Mouse (Mus musculus) splenic B cell, adult 2 months (primary cell): ENCODE measurements at regions not wholly inside any gene's neighbourhood (a gene's known extent, or its start where the extent isn't known, plus 50 kb on each side); places are given as distances from the start of the nearest gene placed in this dataset.
A peak's percentile ranks its signal among the peaks of the same experiment; 100 is the strongest.
"Not testable (repeated sequence)": the region's sequence is repeated elsewhere in the genome, so short reads cannot be mapped to it uniquely, and the experiment has no call there.

Source experiments
- DNase-seq: peaks from one replicate; pipeline ENCODE4 v3.0.0-alpha.2; 2011; ENCODE audit warnings: low read depth, low spot score
- H3K27me3 ChIP-seq: 2 replicates; pipeline ENCODE4 v1.6.1; 2012; ENCODE audit warnings: mild to moderate bottlenecking, low read length, moderate library complexity, mixed read lengths; ENCODE audit not compliant: control insufficient read depth, poor library complexity, insufficient read depth, severe bottlenecking
- H3K36me3 ChIP-seq: 2 replicates; pipeline ENCODE4 v1.6.1; 2012; ENCODE audit warnings: mild to moderate bottlenecking, low read length, moderate library complexity, mixed read lengths; ENCODE audit not compliant: control insufficient read depth, poor library complexity, insufficient read depth, severe bottlenecking

GRCm38 (mm10) chr14:52769450-52769849 is 273.9 kb upstream of the Olfr1507 start:
- not testable (repeated sequence) for DNase-seq, H3K36me3 ChIP-seq, H3K27me3 ChIP-seq

- H3K27me3 ChIP-seq, DNase-seq, H3K36me3 ChIP-seq: not testable (repeated sequence)
Measured at GRCm38 (mm10) chr14:52752159-52752558, 256.6 kb upstream of the Olfr1507 start.

GRCm38 (mm10) chr14:52726680-52727079 is 231.1 kb upstream of the Olfr1507 start:
- H3K36me3 ChIP-seq, H3K27me3 ChIP-seq, DNase-seq: not testable (repeated sequence)

DNA sequence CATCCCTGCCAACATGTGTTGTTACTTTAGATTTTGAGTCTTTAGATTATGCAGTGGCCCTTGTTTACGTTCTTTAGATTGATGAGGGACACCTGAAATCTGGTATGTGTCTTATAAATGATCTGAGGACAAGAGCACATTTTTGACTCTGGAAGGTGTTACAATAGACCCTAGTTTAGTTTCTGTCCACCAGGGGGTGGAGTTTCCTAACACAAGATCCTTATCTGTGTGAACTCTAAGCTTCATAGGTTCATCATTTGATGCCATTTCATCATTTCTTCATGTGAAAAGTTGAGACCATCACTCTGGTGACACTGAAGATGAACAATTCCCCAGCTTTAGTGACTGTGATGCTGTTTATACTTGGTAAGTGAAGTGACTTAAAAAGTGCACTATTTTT is 229.4 kb upstream of the Olfr1507 start:
- not testable (repeated sequence) for H3K27me3 ChIP-seq, DNase-seq, H3K36me3 ChIP-seq

- no peak for DNase-seq
- H3K27me3 ChIP-seq, result no peaks in the 10 kb centered on the region
- H3K36me3 ChIP-seq, result no peaks in the 10 kb centered on the region
Measured at GRCm38 (mm10) chr14:52720640-52721039, 225.1 kb upstream of the Olfr1507 start.

DNA sequence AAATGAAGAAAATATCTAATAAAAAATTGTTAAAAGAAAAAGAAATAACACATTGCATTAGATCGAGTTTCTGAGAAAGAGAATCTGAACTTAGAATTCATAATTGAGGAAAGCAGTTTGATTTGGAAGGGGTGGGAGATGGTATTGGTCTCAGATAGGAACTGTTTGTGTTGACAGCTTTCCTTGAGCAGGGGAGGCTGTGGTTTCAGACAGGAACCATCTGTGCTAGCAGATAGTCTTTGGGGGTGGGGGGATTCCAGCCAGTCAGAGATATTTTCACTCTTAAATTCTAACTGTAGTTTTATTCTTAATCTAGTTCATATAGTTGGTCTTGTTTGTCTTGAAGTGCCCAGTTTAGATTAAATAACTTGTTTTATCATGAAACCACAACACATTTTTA is 205.3 kb upstream of the Olfr1507 start:
- not testable (repeated sequence) for H3K36me3 ChIP-seq, DNase-seq, H3K27me3 ChIP-seq

GRCm38 (mm10) chr14:52683636-52684035 is 188.1 kb upstream of the Olfr1507 start:
- H3K27me3 ChIP-seq, H3K36me3 ChIP-seq, DNase-seq: not testable (repeated sequence)

DNA sequence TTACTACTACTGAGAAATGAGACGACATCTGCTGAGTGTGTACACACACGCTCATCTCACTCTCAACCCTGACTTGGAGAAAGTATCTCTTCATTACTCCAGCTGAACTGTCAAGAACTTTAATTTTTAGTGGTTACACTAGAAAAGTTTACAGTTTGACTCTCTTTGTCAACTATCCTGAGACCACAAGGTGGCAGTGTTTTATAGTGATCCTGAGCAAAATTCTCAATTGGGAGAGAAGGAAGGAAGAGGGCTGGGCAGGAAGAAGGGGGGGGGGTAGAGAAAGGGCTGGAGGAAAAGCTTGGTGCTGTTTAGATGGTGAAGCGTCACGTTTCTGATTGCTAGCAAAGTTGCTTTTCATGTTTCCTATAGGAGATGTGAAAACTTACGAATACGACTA is 158.8 kb upstream of the Olfr1507 start:
- no peaks in the 10 kb centered on the region for H3K36me3 ChIP-seq
- H3K27me3 ChIP-seq, result no peaks in the 10 kb centered on the region
- no peak for DNase-seq

GRCm38 (mm10) chr14:52638179-52638578 is 142.6 kb upstream of the Olfr1507 start:
- no peaks in the 10 kb centered on the region for H3K27me3 ChIP-seq
- DNase-seq, result no peak

DNA sequence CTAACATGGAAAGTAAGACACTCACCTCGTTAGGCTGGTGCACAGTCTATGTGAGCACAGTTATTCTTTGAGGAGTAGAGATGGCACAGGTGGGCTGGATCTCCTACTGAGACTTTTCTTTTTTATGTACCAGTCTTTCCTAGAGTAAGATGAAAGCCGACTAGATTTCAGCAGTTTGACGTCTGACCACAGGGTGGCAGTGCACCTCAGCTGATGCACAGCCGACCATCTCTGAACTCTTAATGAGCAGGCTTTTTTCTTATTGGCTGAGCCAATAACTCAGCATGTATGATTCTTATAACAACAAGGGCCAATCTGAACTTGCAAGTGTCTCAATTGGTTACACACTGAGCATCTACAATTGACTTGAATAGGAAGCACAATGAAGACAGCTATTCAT is 126.6 kb upstream of the Olfr1507 start:
- H3K27me3 ChIP-seq, result no peaks in the 10 kb centered on the region
- no peak for DNase-seq
- no peaks in the 10 kb centered on the region for H3K36me3 ChIP-seq

More at GRCm38 (mm10) chr14:52638179-52638578, 142.6 kb upstream of the Olfr1507 start:
- no peaks in the 10 kb centered on the region for H3K36me3 ChIP-seq

- peak; percentile 7 for DNase-seq
Measured at GRCm38 (mm10) chr14:52580319-52580718, 84.8 kb upstream of the Olfr1507 start.

GRCm38 (mm10) chr14:52566920-52567319 is 71.4 kb upstream of the Olfr1507 start:
- no peaks in the 10 kb centered on the region for H3K27me3 ChIP-seq
- no peaks in the 10 kb centered on the region for H3K36me3 ChIP-seq
- DNase-seq, result no peak

More at GRCm38 (mm10) chr14:52580319-52580718, 84.8 kb upstream of the Olfr1507 start:
- H3K27me3 ChIP-seq, result no peaks in the 10 kb centered on the region
- H3K36me3 ChIP-seq, result no peaks in the 10 kb centered on the region

DNA sequence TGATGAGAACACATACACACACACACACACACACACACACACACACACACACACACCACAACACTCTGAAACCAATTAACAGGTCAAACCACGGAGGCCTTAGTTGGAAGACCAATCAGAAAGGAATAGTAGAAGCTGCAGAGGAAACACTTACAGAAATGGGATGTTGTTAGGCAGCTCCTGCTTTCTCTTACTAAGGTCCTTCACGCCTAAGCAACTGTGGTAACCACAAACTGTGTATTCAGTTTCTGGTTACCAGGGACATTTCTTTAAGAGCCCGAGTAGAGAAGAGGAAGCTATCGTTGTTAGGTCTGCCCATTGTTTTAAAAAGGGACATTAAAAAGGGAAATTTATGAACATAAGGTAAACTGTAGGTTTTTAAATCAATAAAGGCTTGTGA is 70.1 kb upstream of the Olfr1507 start:
- peak; percentile 20 for DNase-seq
- H3K36me3 ChIP-seq, result no peaks in the 10 kb centered on the region
- no peaks in the 10 kb centered on the region for H3K27me3 ChIP-seq

GRCm38 (mm10) chr14:52556340-52556739 is 60.8 kb upstream of the Olfr1507 start:
- H3K27me3 ChIP-seq, H3K36me3 ChIP-seq, DNase-seq: not testable (repeated sequence)

DNA sequence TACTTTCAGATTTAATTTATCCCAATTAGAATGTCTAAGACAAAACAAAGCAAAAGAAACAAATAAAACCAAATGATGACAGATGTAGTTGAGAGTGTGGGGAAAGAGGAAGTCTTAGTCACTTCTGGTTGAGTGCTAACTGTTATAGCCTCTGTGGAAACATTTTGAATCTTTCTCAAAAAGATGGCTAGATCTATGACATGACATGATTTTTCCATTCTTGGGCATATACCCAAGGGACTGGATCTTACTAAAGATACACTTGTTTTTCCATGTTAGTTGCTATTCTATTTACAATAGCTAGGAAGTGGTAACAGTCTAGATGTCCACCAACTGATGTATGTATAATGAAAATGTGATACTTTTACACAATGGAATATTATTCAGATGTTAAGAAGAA is 57.9 kb upstream of the Olfr1507 start:
- Histone ChIP-seq H3K36me3 (no peaks in the 10 kb centered on the region), H3K27me3 (no peaks in the 10 kb centered on the region)
- no peak for DNase-seq

GRCm38 (mm10) chr14:52547933-52548332 is 52.4 kb upstream of the Olfr1507 start:
- no peaks in the 10 kb centered on the region for H3K36me3 ChIP-seq
- peak; percentile 19 for DNase-seq
- H3K27me3 ChIP-seq, result no peaks in the 10 kb centered on the region
